Mouse (Mus musculus): ENCODE measurements around the gene Tbc1d23. TPM values are rescaled to one million over a fixed set of nuclear protein-coding genes. Genes with fewer than 3 reads are reported as not detected.

The Tbc1d23 gene
- polyA plus RNA-seq, 1 experiment: 49.5 TPM

- DNase-seq (ENCODE audit: low read depth): no peak
- TF ChIP-seq POLR2A (IDR thresholded peaks at IDR 0.05; ENCODE audit: borderline replicate concordance, extremely low read depth, insufficient read depth, insufficient read length, poor library complexity, severe bottlenecking) (no peak), CTCF (IDR thresholded peaks at IDR 0.05; ENCODE audit: borderline replicate concordance, extremely low read depth, insufficient read depth, insufficient read length) (no peak)
Measured at GRCm38 (mm10) chr16:57121816-57122415, 109.4 kb downstream of the Tbc1d23 start.

- peak; percentile 99 for DNase-seq (ENCODE audit: low read depth)
- no peak for TF ChIP-seq CTCF (IDR thresholded peaks at IDR 0.05; ENCODE audit: borderline replicate concordance, extremely low read depth, insufficient read depth, insufficient read length)
- peak; percentile 22; the same call in 1 of the 2 replicates for TF ChIP-seq POLR2A (IDR thresholded peaks at IDR 0.05; ENCODE audit: borderline replicate concordance, extremely low read depth, insufficient read depth, insufficient read length, poor library complexity, severe bottlenecking)
Measured at GRCm38 (mm10) chr16:57120913-57121815, 110.1 kb downstream of the Tbc1d23 start, which contains the start of gene Tomm70a. Gene Tomm70a (plus strand): TSS chr16:57121703.

Other genes with a start within 250 kb of the Tbc1d23 start
- gene Tmem45a2, start 160.1 kb downstream of the Tbc1d23 start, polyA plus RNA-seq (2012; rRNA removed): not detected in 2 replicates
- 41.7 and 53.8 TPM in 2 replicates for gene Tomm70a, start 109.8 kb downstream of the Tbc1d23 start, polyA plus RNA-seq (2012; rRNA removed)
- 20.9 and 23.8 TPM in 2 replicates for gene Nit2, start 64.2 kb downstream of the Tbc1d23 start, polyA plus RNA-seq (2012; rRNA removed)
- 1.1 and 1.6 TPM in 2 replicates for gene Tmem30c, start 61.4 kb upstream of the Tbc1d23 start, polyA plus RNA-seq (2012; rRNA removed)
- gene Filip1l, start 121.6 kb upstream of the Tbc1d23 start, polyA plus RNA-seq (2012; rRNA removed): 1.3 and 2.5 TPM in 2 replicates

Measured in brain, embryonic 14.5 days (tissue).